ENCODE assay signal across 8 mouse cellular contexts in genomic region chr8:104248276-104248675, GRCm38 (mm10). TPM values are rescaled to one million over a fixed set of nuclear protein-coding genes. Genes with fewer than 3 reads are reported as not detected.
DNase-seq lines count a peak whose midpoint lies in the region; ATAC-seq lines count a peak whose summit lies in the region.

TSS of gene Tk2 (minus strand) at chr8:104248558.

- peak; percentile 75 to 79 for DNase-seq in adrenal gland, adult 18-20 months (ENCODE audit: low spot score in 2 of 2)
- peak; percentile 86 for DNase-seq in embryo, embryonic 10.5 days (ENCODE audit: low spot score)
- DNase-seq in gastrocnemius, postnatal 14 days: peak; percentile 82
- peak; percentile 62 to 87 for DNase-seq in left cerebral cortex, postnatal 10 days (ENCODE audit: extremely low spot score in 1 of 2, low spot score in 2 of 2)
- DNase-seq in right cerebral cortex, postnatal 10 days (ENCODE audit: low spot score in 2 of 2): peak; percentile 84 to 87
- DNase-seq in urinary bladder, postnatal 14 days (ENCODE audit: low spot score): peak; percentile 81

- peak; percentile 73 for ATAC-seq in inflammation-experienced regulatory T-cells, adult 6 months
- ATAC-seq in megakaryocyte progenitor cell, adult 5-6 weeks (replicated peaks; ENCODE audit: poor library complexity): peak; percentile 63

- intact Hi-C loops in gastrocnemius, postnatal 14 days (cut with DNase I; ENCODE audit: low total_unique reads): no loop called here
- intact Hi-C loops in left cerebral cortex, postnatal 10 days (cut with DNase I): loop anchor here (10.0 kb wide), 1 partner anchor 187 kb away; no protein-coding TSS in a partner anchor

RNA-seq across cellular contexts. Expression of gene Tk2, which starts in this region (rescaled TPM):
- total RNA-seq in adrenal gland, adult 18-20 months (2021): 10 to 100 TPM; 69.6 to 72.9 TPM
- 1 to 10 TPM; 3.7 to 4.7 TPM for total RNA-seq in gastrocnemius, postnatal 14 days (2021)
- polyA plus RNA-seq in inflammation-experienced regulatory T-cells, adult 6 months (2017; shearing (Covaris generic)): 10 to 100 TPM; 27.5 to 57.6 (median 55.8) TPM
- total RNA-seq in left cerebral cortex, postnatal 10 days (2021): 10 to 100 TPM; 40.6 to 41.1 TPM
- 16.5 and 16.9 TPM in 2 replicates for total RNA-seq in megakaryocyte progenitor cell, adult 5-6 weeks (2015)
- total RNA-seq in megakaryocyte progenitor cell, adult 5-6 weeks (2017): 11.7 and 11.9 TPM in 2 replicates

Comparison
In these comparisons a context has a peak if more than half of its experiments do, and no peak if none do; other contexts are left out.
1. Peak in every context shown above with its lines: DNase-seq and ATAC-seq.